Mouse (Mus musculus): ENCODE data around the gene Dock11. TPM values are rescaled to one million over a fixed set of nuclear protein-coding genes. Genes with fewer than 3 reads are reported as not detected.

The Dock11 gene
- polyA plus RNA-seq, 1 experiment, result 10.7 TPM

DNA sequence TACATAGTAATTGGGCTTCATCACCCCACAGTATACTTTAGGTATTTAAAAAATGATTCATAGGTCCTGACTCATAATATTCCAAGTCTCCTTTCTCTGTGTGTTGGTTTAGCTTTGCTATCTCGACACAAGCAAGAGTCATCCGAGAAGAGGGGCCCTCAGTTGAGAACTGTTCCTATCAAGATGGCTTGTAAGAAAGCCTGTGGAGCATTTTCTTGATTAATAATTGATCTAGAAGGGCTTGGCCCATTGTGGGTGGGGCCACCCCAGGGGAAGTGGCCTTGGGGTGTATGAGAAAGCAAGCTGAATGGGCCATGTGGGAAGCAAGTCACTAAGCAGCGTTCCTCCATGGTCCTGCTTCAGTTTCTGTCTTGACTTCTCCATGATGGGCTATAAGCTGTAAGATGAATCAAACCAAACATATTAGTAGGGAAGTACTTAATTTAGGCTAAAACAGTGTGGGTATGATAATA lies 42.3 kb downstream of the Dock11 start:
- Histone ChIP-seq H3K4me1 (ENCODE audit: control insufficient read depth, insufficient read depth, low read length) (no peaks in the 10 kb centered on the region; the same call in 1 of the 2 replicates), H3K4me3 (replicated peaks; ENCODE audit: control insufficient read depth, low read depth, low read length) (no peak overlapping the region), H3K27ac (ENCODE audit: control insufficient read depth, insufficient read depth, low read depth, low read length, poor library complexity) (no peak overlapping the region)
- TF ChIP-seq CTCF (IDR thresholded peaks at IDR 0.05; ENCODE audit: control insufficient read depth, insufficient read depth, low read length) (no peak), POLR2A (IDR thresholded peaks at IDR 0.05; ENCODE audit: borderline replicate concordance, control insufficient read depth, low read depth, low read length) (no peak)
- WGBS, result 41% methylated on average over 3 of the region's 3 CpGs

DNA sequence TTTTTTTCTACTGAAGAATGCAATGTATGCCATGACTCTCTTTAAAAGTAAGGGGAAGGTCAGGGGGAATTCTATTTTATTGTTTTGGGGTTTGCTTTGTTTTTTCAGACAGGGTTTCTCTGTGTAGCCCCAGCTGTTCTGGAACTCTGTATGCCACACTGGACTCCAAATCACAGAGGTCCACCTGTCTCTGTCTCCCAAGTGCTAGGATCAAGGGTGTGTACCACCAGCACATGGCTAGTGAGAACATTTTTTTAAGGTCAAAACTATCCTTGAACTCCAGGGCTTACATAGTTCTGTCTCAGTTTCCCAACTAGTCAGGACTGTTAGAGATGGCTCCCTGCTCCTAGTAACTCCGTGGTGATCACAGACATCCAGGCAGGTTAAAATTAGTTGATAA lies 43.3 kb downstream of the Dock11 start:
- H3K27ac ChIP-seq (ENCODE audit: control insufficient read depth, insufficient read depth, low read depth, low read length, poor library complexity), result no peak overlapping the region
- no peak for TF ChIP-seq POLR2A (IDR thresholded peaks at IDR 0.05; ENCODE audit: borderline replicate concordance, control insufficient read depth, low read depth, low read length)
- TF ChIP-seq CTCF (IDR thresholded peaks at IDR 0.05; ENCODE audit: control insufficient read depth, insufficient read depth, low read length), result no peak
- H3K4me3 ChIP-seq (replicated peaks; ENCODE audit: control insufficient read depth, low read depth, low read length), result no peak overlapping the region
- WGBS, result 67% methylated on average over 1 of the region's 1 CpGs
- H3K4me1 ChIP-seq (ENCODE audit: control insufficient read depth, insufficient read depth, low read length), result no peaks in the 10 kb centered on the region; the same call in 1 of the 2 replicates

DNA sequence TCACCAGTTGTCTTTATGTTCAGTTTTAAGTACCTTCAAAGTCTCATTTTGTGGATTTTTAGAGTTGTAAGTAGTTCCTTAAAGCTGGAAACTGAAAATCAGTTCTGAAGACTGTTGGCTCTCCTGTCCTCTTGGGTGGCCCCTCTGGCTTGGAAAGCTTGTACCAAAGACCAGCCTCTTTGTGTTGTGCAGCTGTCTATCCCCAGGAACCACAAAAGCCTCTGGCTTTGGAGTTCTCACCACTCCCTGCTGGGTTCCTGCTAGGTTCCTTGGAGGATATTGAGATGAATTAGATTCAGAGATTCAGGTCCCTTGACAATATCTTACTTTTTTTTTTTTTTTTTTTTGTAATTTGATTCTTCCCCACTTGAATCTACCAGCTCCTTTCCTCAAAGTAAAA lies 44.3 kb downstream of the Dock11 start:
- Histone ChIP-seq H3K4me1 (ENCODE audit: control insufficient read depth, insufficient read depth, low read length) (no peaks in the 10 kb centered on the region; the same call in 1 of the 2 replicates), H3K27ac (ENCODE audit: control insufficient read depth, insufficient read depth, low read depth, low read length, poor library complexity) (no peak overlapping the region), H3K4me3 (replicated peaks; ENCODE audit: control insufficient read depth, low read depth, low read length) (no peak overlapping the region)
- TF ChIP-seq CTCF (IDR thresholded peaks at IDR 0.05; ENCODE audit: control insufficient read depth, insufficient read depth, low read length), result no peak
- no peak for TF ChIP-seq POLR2A (IDR thresholded peaks at IDR 0.05; ENCODE audit: borderline replicate concordance, control insufficient read depth, low read depth, low read length)

DNA sequence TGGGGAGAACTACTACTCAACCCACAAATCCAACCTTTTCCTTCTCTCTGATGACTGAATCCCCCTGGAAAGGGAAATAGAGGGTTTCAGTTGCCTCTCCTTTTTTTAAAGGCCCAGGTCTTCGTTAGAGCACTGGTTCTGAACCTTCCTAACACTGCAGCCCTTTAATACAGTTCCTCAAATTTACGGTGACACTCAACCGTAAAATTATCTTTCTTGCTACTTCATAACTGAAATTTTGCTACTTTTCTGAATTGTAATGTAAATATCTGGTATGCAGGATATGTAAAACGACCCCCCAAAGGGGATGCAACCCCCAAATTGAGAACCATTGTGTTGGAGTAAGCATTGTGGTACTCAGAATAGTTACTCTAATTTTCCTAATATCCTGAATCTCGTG lies 49.5 kb downstream of the Dock11 start:
- no peak for TF ChIP-seq POLR2A (IDR thresholded peaks at IDR 0.05; ENCODE audit: borderline replicate concordance, control insufficient read depth, low read depth, low read length)
- TF ChIP-seq CTCF (IDR thresholded peaks at IDR 0.05; ENCODE audit: control insufficient read depth, insufficient read depth, low read length), result no peak
- 11% methylated on average over 5 of the region's 5 CpGs for WGBS
- Histone ChIP-seq H3K4me1 (ENCODE audit: control insufficient read depth, insufficient read depth, low read length) (no peaks in the 10 kb centered on the region; the same call in 1 of the 2 replicates), H3K27ac (ENCODE audit: control insufficient read depth, insufficient read depth, low read depth, low read length, poor library complexity) (no peak overlapping the region), H3K4me3 (replicated peaks; ENCODE audit: control insufficient read depth, low read depth, low read length) (no peak overlapping the region)

DNA sequence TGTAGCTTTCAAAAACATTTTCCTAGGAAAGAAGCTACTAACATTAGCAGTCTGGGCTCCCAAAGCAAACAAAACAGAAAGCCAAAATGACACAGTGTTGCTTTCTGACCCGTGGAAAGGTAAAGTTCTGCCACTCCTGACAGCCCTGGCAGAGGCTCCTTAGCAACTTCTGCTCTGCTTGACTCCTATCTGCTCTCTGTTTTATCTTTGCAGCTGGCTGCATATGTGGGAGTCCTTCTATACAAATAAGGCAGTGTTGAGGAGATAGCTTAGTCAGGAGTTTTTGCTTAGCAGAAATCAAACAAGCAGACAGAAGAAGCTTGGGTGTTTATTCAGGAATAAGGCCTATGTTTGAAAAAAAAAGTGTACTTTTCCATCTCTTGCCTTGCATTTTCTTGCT lies 57.8 kb downstream of the Dock11 start:
- Histone ChIP-seq H3K4me1 (ENCODE audit: control insufficient read depth, insufficient read depth, low read length) (no peaks in the 10 kb centered on the region), H3K4me3 (replicated peaks; ENCODE audit: control insufficient read depth, low read depth, low read length) (no peak overlapping the region), H3K27ac (ENCODE audit: control insufficient read depth, insufficient read depth, low read depth, low read length, poor library complexity) (no peak overlapping the region)
- TF ChIP-seq POLR2A (IDR thresholded peaks at IDR 0.05; ENCODE audit: borderline replicate concordance, control insufficient read depth, low read depth, low read length) (no peak), CTCF (IDR thresholded peaks at IDR 0.05; ENCODE audit: control insufficient read depth, insufficient read depth, low read length) (no peak)
- WGBS, result 75% methylated on average over 1 of the region's 1 CpGs

DNA sequence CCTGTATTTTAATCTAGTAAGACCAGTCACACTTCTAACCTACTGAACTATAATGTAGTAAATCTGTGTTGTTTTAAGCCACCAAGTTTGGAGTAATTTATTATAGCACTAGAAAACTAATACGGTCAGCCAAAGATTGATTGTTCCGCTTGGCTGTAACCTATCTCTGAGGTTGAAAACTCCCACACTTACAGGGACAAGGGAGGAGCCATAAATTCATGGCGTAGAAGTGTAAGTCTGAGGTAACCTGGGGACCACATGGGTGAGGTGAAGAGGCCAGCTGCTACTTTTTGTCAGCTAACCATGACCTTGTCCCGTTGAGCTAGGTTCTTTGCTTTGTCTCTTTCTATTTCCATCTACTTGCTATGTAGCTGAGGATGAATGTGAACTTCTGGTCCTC lies 61.5 kb downstream of the Dock11 start:
- Histone ChIP-seq H3K4me3 (replicated peaks; ENCODE audit: control insufficient read depth, low read depth, low read length) (no peak overlapping the region), H3K4me1 (ENCODE audit: control insufficient read depth, insufficient read depth, low read length) (no peaks in the 10 kb centered on the region), H3K27ac (ENCODE audit: control insufficient read depth, insufficient read depth, low read depth, low read length, poor library complexity) (no peak overlapping the region)
- WGBS, result 78% methylated on average over 4 of the region's 4 CpGs
- TF ChIP-seq CTCF (IDR thresholded peaks at IDR 0.05; ENCODE audit: control insufficient read depth, insufficient read depth, low read length) (no peak), POLR2A (IDR thresholded peaks at IDR 0.05; ENCODE audit: borderline replicate concordance, control insufficient read depth, low read depth, low read length) (no peak)

DNA sequence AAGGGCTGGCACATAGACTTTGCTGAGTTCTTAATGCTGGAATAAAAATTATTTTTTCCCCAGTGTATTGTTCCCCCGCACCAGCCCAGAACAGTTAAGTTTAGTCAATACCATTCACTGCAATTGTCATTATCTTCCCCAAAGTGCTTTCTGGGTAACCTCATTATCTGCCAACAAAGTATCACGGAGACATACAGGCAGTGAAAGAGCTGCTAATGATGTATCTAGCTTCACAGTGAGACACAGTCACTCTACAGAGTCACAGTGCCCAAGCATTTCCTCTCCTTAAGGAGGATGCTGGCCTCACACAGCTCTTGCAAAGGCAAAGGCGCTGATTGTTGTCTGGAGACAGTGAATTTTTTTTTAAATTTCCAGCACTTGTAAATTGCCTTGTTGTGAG lies 63.3 kb downstream of the Dock11 start:
- Histone ChIP-seq H3K4me1 (ENCODE audit: control insufficient read depth, insufficient read depth, low read length) (no peaks in the 10 kb centered on the region; the same call in 1 of the 2 replicates), H3K4me3 (replicated peaks; ENCODE audit: control insufficient read depth, low read depth, low read length) (no peak overlapping the region), H3K27ac (ENCODE audit: control insufficient read depth, insufficient read depth, low read depth, low read length, poor library complexity) (no peak overlapping the region)
- 76% methylated on average over 3 of the region's 3 CpGs for WGBS
- TF ChIP-seq CTCF (IDR thresholded peaks at IDR 0.05; ENCODE audit: control insufficient read depth, insufficient read depth, low read length) (no peak), POLR2A (IDR thresholded peaks at IDR 0.05; ENCODE audit: borderline replicate concordance, control insufficient read depth, low read depth, low read length) (no peak)

DNA sequence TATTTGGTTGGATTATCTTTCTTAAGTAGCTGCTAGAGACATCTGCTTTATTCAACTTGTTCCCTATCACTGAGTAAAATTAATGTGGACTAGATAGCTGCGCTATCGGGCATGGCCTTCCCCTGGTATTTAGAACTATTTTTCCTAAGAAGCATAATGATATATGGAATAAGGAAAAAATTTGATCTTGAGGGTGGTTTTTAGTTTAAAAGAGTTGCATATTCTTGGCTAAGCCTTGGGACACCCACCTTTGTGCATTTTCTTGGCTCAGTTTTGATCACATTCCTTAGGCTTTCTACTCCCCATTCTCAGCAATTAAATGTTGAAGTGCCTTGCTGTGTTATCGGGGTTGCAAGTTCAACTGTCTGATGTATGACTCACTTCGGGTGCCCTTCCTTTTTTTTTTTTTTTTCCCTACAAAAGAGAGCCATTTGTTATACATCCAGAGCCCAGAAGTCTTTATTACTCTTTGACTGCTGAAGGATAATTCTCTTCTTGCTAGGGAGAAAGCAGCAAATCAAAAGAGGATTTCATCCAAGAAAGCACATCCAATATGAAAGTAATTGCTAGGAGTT lies 64.0 kb downstream of the Dock11 start:
- no peak overlapping the region for H3K4me3 ChIP-seq (replicated peaks; ENCODE audit: control insufficient read depth, low read depth, low read length)
- 59% methylated on average over 4 of the region's 4 CpGs for WGBS
- TF ChIP-seq CTCF (IDR thresholded peaks at IDR 0.05; ENCODE audit: control insufficient read depth, insufficient read depth, low read length) (no peak), POLR2A (IDR thresholded peaks at IDR 0.05; ENCODE audit: borderline replicate concordance, control insufficient read depth, low read depth, low read length) (no peak)
- no peaks in the 10 kb centered on the region; the same call in 1 of the 2 replicates for H3K4me1 ChIP-seq (ENCODE audit: control insufficient read depth, insufficient read depth, low read length)
- H3K27ac ChIP-seq (ENCODE audit: control insufficient read depth, insufficient read depth, low read depth, low read length, poor library complexity), result no peak overlapping the region

DNA sequence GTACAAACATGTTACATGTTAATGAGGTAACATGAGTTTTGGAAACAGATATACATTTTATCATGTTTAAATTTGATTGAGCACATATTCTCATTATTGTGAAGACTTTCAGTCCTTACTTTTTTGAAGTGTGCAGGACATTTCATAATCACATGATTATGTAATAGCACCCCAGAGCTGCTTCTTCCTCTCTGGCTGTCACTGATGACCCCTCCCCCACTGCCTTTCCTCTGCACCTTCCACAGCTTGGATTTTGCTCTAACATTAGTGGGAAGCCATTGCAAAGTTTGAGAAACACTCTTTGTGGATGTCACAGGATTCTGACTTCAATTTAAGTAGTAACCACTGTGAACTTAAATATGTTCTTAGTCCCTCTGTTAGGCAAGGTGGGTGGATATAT lies 67.6 kb downstream of the Dock11 start:
- H3K4me3 ChIP-seq (replicated peaks; ENCODE audit: control insufficient read depth, low read depth, low read length), result no peak overlapping the region
- no peak for TF ChIP-seq CTCF (IDR thresholded peaks at IDR 0.05; ENCODE audit: control insufficient read depth, insufficient read depth, low read length)
- no peak for TF ChIP-seq POLR2A (IDR thresholded peaks at IDR 0.05; ENCODE audit: borderline replicate concordance, control insufficient read depth, low read depth, low read length)

More for the DNA sequence above, 67.6 kb downstream of the Dock11 start:
- H3K4me1 ChIP-seq (ENCODE audit: control insufficient read depth, insufficient read depth, low read length), result no peaks in the 10 kb centered on the region; the same call in 1 of the 2 replicates
- H3K27ac ChIP-seq (ENCODE audit: control insufficient read depth, insufficient read depth, low read depth, low read length, poor library complexity), result no peak overlapping the region
